Mouse (Mus musculus) 3T3-L1 (cell line): ENCODE results near the gene Hrc.
"Not testable (repeated sequence)": the region's sequence is repeated elsewhere in the genome, so short reads cannot be mapped to it uniquely, and the experiment has no call there.

ENCODE experiments used
- DNase-seq: peaks from one replicate; pipeline ENCODE4 v3.0.0-alpha.2; 2015; ENCODE audit warnings: low read depth, low spot score

Gene Hrc

GRCm38 (mm10) chr7:45333431-45333982, 1.6 kb upstream of the Hrc start, which contains the start of gene Trpm4:
TSS of gene Trpm4 (minus strand) at chr7:45333780.
- DNase-seq, result peak; percentile 68

- no peak for DNase-seq
Measured at GRCm38 (mm10) chr7:45334605-45335004, 485 bp upstream of the Hrc start.

GRCm38 (mm10) chr7:45336319-45336718, 1.2 kb downstream of the Hrc start:
- no peak for DNase-seq

GRCm38 (mm10) chr7:45337469-45337868, 2.4 kb downstream of the Hrc start:
- no peak for DNase-seq

GRCm38 (mm10) chr7:45338161-45338911, 3.2 kb downstream of the Hrc start:
- DNase-seq, result no peak

- DNase-seq, result peak; percentile 67
Measured at GRCm38 (mm10) chr7:45339410-45340065, 4.4 kb downstream of the Hrc start.

GRCm38 (mm10) chr7:45340066-45340442, 5.0 kb downstream of the Hrc start:
- DNase-seq, result peak; percentile 20

- peak; percentile 87 for DNase-seq
Measured at GRCm38 (mm10) chr7:45340669-45341068, 5.6 kb downstream of the Hrc start.

- peak; percentile 95 for DNase-seq
Measured at GRCm38 (mm10) chr7:45341303-45341702, 6.2 kb downstream of the Hrc start.

- no peak for DNase-seq
Measured at GRCm38 (mm10) chr7:45342081-45342480, 7.0 kb downstream of the Hrc start.

- DNase-seq, result peak; percentile 24
Measured at GRCm38 (mm10) chr7:45343543-45343942, 8.5 kb downstream of the Hrc start.

GRCm38 (mm10) chr7:45346905-45347304, 11.8 kb downstream of the Hrc start:
- no peak for DNase-seq

GRCm38 (mm10) chr7:45353041-45353440, 18.0 kb downstream of the Hrc start:
- no peak for DNase-seq

GRCm38 (mm10) chr7:45355318-45356020, 20.4 kb downstream of the Hrc start:
- no peak for DNase-seq

- no peak for DNase-seq
Measured at GRCm38 (mm10) chr7:45356087-45356486, 21.0 kb downstream of the Hrc start.

- DNase-seq, result not testable (repeated sequence)
Measured at GRCm38 (mm10) chr7:45359081-45359480, 24.0 kb downstream of the Hrc start.

GRCm38 (mm10) chr7:45360404-45361125, 25.5 kb downstream of the Hrc start:
- DNase-seq, result no peak

- DNase-seq, result no peak
Measured at GRCm38 (mm10) chr7:45361243-45361804, 26.2 kb downstream of the Hrc start.

- no peak for DNase-seq
Measured at GRCm38 (mm10) chr7:45362801-45363200, 27.7 kb downstream of the Hrc start.

GRCm38 (mm10) chr7:45363983-45364382, 28.9 kb downstream of the Hrc start:
- DNase-seq, result no peak
